Comparison of ENCODE assay signal across 8 mouse cellular contexts in genomic region chr2:132879261-132880044, GRCm38 (mm10). TPM values are rescaled to one million over a fixed set of nuclear protein-coding genes. Genes with fewer than 3 reads are reported as not detected.
DNase-seq lines count a peak whose midpoint lies in the region; ATAC-seq and TF ChIP-seq lines count a peak whose summit lies in the region.

No protein-coding gene starts in this region.

- TF ChIP-seq POLR2A in ES-Bruce4 (IDR thresholded peaks at IDR 0.05; ENCODE audit: insufficient read depth, low read length), result no peak

- no peak for TF ChIP-seq EP300 in ES-Bruce4 (IDR thresholded peaks at IDR 0.05; ENCODE audit: insufficient read depth, low read depth, low read length)

- TF ChIP-seq CTCF in ES-Bruce4 (IDR thresholded peaks at IDR 0.05; ENCODE audit: low read depth, low read length), result no peak

- H3K4me1 ChIP-seq in ES-Bruce4 (ENCODE audit: control insufficient read depth, insufficient read depth, low read length), result no peaks in the 10 kb centered on the region
- H3K4me1 ChIP-seq in limb, embryonic 12.5 days (replicated peaks), result peaks cover 30% of the 10 kb centered on the region

- no peaks in the 10 kb centered on the region for H3K27me3 ChIP-seq in ES-Bruce4 (ENCODE audit: control insufficient read depth, insufficient read depth, low read length, poor library complexity, severe bottlenecking)
- H3K27me3 ChIP-seq in limb, embryonic 12.5 days, result peaks cover 48% of the 10 kb centered on the region

- ATAC-seq in limb, embryonic 12.5 days (ENCODE audit: insufficient number of reproducible peaks, insufficient read depth, low FRiP score, low TSS enrichment, low read depth), result peak; percentile 44; the same call in 1 of the 2 replicates

- H3K36me3 ChIP-seq in ES-Bruce4 (ENCODE audit: control insufficient read depth, insufficient read depth, low read length, poor library complexity, severe bottlenecking), result no peaks in the 10 kb centered on the region
- no peaks in the 10 kb centered on the region for H3K36me3 ChIP-seq in limb, embryonic 12.5 days

- H3K4me3 ChIP-seq in ES-Bruce4 (ENCODE audit: low read depth, low read length), result peak overlapping the region; percentile 68
- peak overlapping the region; percentile 53 for H3K4me3 ChIP-seq in limb, embryonic 12.5 days (replicated peaks)

- peak overlapping the region; percentile 28 for H3K9ac ChIP-seq in ES-Bruce4 (ENCODE audit: low read depth, poor library complexity, severe bottlenecking)
- H3K9ac ChIP-seq in limb, embryonic 12.5 days (replicated peaks), result peak overlapping the region; percentile 57

- no peaks in the 10 kb centered on the region for H3K9me3 ChIP-seq in ES-Bruce4 (replicated peaks; ENCODE audit: control insufficient read depth, insufficient read depth, low read length, poor library complexity, severe bottlenecking)
- H3K9me3 ChIP-seq in limb, embryonic 12.5 days, result no peaks in the 10 kb centered on the region

- no peak overlapping the region for H3K27ac ChIP-seq in ES-Bruce4 (ENCODE audit: insufficient read depth, low read length)
- no peak overlapping the region for H3K27ac ChIP-seq in limb, embryonic 12.5 days

- WGBS in limb, embryonic 12.5 days, result under 1% methylated on average over 58 of the region's 58 CpGs

- H3K4me2 ChIP-seq in limb, embryonic 12.5 days, result peak overlapping the region; percentile 96

- peak; percentile 47 for DNase-seq in kidney, adult 18-20 months
- DNase-seq in kidney, adult 9 months, result no peak
- peak; percentile 59 for DNase-seq in embryo, embryonic 10.5 days (ENCODE audit: low spot score)
- peak; percentile 32 to 50 for DNase-seq in heart, postnatal 10 days
- peak; percentile 18 for DNase-seq in naive thymus-derived CD4-positive, alpha-beta T cell, adult 2 months (ENCODE audit: low read depth)
- DNase-seq in natural killer cell, adult 2 months (ENCODE audit: low spot score in 2 of 2), result no peak

- intact Hi-C loops in heart, postnatal 10 days (cut with DNase I), result no loop called here

RNA-seq across cellular contexts. Expression of gene Lrrn4, which starts 1.2 kb away (rescaled TPM):
- 18.9 and 20.4 TPM in 2 replicates for polyA plus RNA-seq in ES-Bruce4 (2011; ENCODE audit: insufficient read depth, insufficient read length, low read depth, missing spikeins)
- 10 to 100 TPM in 1 of 2 experiments, 1 to 10 TPM in 1; 7.0 to 11.7 TPM for total RNA-seq in heart, postnatal 10 days (2021)
- 0.23 and 0.37 TPM in 2 replicates for polyA plus RNA-seq in limb, embryonic 12.5 days (2016; fragmentation: Nextera tagmentation; extraction: Ambion mirVana)

RNA-seq across cellular contexts. Expression of gene Crls1, which starts 33.0 kb away (rescaled TPM):
- 49.9 and 52.5 TPM in 2 replicates for polyA plus RNA-seq in ES-Bruce4 (2011; ENCODE audit: insufficient read depth, insufficient read length, low read depth, missing spikeins)
- 10 to 100 TPM; 20.6 to 21.5 TPM for total RNA-seq in heart, postnatal 10 days (2021)
- 26.9 and 31.9 TPM in 2 replicates for polyA plus RNA-seq in limb, embryonic 12.5 days (2016; fragmentation: Nextera tagmentation; extraction: Ambion mirVana)

Comparison
In these comparisons a context has a peak if more than half of its experiments do, and no peak if none do; other contexts are left out.
1. DNase-seq: peak in kidney, adult 18-20 months (single experiment), embryo, embryonic 10.5 days (single experiment), heart, postnatal 10 days (2 of 2) and naive thymus-derived CD4-positive, alpha-beta T cell, adult 2 months (single experiment); none in kidney, adult 9 months (single experiment) and natural killer cell, adult 2 months (0 of 2).
2. RNA of gene Lrrn4, which starts 1.2 kb away (polyA plus RNA-seq): 18.9 to 20.4 TPM in ES-Bruce4; 0.23 to 0.37 TPM in limb, embryonic 12.5 days; every median in the first group is over 10 times any median in the second.